ENCODE assay signal across 8 mouse cellular contexts in the genomic region with DNA sequence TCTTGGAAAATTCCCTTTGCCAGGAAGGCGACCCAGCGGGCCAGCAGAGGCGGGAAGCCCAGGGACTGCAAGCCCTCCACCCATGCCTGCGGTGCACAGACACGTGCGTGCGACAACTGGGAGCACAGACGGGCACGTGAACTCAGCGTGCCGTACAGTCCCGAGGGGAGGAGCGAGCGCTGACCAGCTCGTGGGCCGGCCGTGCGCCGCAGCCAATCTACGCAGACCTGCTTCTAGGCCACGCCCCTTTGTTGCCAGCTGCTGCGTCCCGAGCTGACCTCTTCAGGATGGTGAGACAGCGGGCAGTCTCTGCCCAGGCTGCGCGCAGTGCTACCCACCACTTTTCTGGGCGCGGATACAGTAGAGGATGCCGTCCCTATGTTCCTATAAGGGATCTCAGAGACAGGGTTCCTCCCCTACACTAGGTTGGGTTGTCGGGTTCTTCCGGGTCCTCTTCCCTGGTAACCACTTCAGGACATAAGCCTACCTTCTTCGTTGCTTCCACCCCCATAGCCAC. TPM values are rescaled to one million over a fixed set of nuclear protein-coding genes. Genes with fewer than 3 reads are reported as not detected.
DNase-seq lines count a peak whose midpoint lies in the region; ATAC-seq lines count a peak whose summit lies in the region.

No protein-coding gene starts in this region.

- peak; percentile 77 for ATAC-seq in inflammation-experienced regulatory T-cells, adult 6 months

- H3K27me3 ChIP-seq in megakaryocyte, embryonic 14.5 days (replicated peaks) = no peaks in the 10 kb centered on the region

- H3K4me3 ChIP-seq in megakaryocyte, embryonic 14.5 days (replicated peaks) = peak overlapping the region; percentile 92

- no peaks in the 10 kb centered on the region for H3K9me3 ChIP-seq in megakaryocyte, embryonic 14.5 days

- H3K4me1 ChIP-seq in megakaryocyte, embryonic 14.5 days = peaks cover 86% of the 10 kb centered on the region

- peaks cover 47% of the 10 kb centered on the region for H3K36me3 ChIP-seq in megakaryocyte, embryonic 14.5 days (replicated peaks; ENCODE audit: low read length)

- DNase-seq in adrenal gland, adult 2 months = peak; percentile 99
- peak; percentile 96 for DNase-seq in embryo, embryonic 11 days
- DNase-seq in gastrocnemius, postnatal 25 days = peak; percentile 98
- peak; percentile 87 to 92 for DNase-seq in left cerebral cortex, adult 9 months (ENCODE audit: low spot score in 2 of 2)
- peak; percentile 82 to 90 for DNase-seq in right cerebral cortex, adult 2 months (ENCODE audit: low spot score in 2 of 2)
- DNase-seq in urinary bladder, postnatal 10 days (ENCODE audit: low spot score) = peak; percentile 78

RNA-seq across cellular contexts. Expression of gene Pfkfb3, which starts 18.4 kb away (rescaled TPM):
- total RNA-seq in adrenal gland, adult 2 months (2021) = 100 to 1,000 TPM; 163 to 230 TPM
- polyA plus RNA-seq in adrenal gland, adult 2 months (2012; rRNA removed) = 26.0 and 50.3 TPM in 2 replicates
- total RNA-seq in gastrocnemius, postnatal 25 days (2021) = 100 to 1,000 TPM in 1 of 2 experiments, 10 to 100 TPM in 1; 46.4 to 185 TPM
- polyA plus RNA-seq in inflammation-experienced regulatory T-cells, adult 6 months (2017; shearing (Covaris generic)) = 10 to 100 TPM; 15.8 to 18.2 (median 16.4) TPM
- 5.8 and 10.6 TPM in 2 replicates for polyA plus RNA-seq in megakaryocyte, embryonic 14.5 days (2012; ENCODE audit: insufficient read depth, low replicate concordance)

Comparison
In these comparisons a context has a peak if more than half of its experiments do, and no peak if none do; other contexts are left out.
1. Peak in every context shown above with its lines: DNase-seq, ATAC-seq and H3K4me3 ChIP-seq.